Mouse (Mus musculus) heart, postnatal 0 days (tissue): Measurements from ENCODE around the gene Galns. TPM values are rescaled to one million over a fixed set of nuclear protein-coding genes. Genes with fewer than 3 reads are reported as not detected.
A peak's percentile ranks its signal among the peaks of the same experiment; 100 is the strongest.

ENCODE experiments used
- ATAC-seq: fragments of 200-750 bp; cut with Nextera tagmentation; 2 replicates; pipeline ENCODE4 v1.8.0; 2017; ENCODE audit warnings: low read depth, moderate number of reproducible peaks, moderate library complexity; ENCODE audit not compliant: insufficient read depth
- DNase-seq: peaks from one replicate; pipeline ENCODE4 v3.0.0-alpha.2; 2016; ENCODE audit warnings: low spot score
- H3K27ac ChIP-seq: fragments of 300-500 bp; sonication (generic); 2 replicates; pipeline ENCODE4 v1.5.1; 2014; ENCODE audit warnings: low read depth, mild to moderate bottlenecking
- H3K27me3 ChIP-seq: fragments of 300-500 bp; sonication (generic); 2 replicates; pipeline ENCODE4 v1.6.1; 2014; ENCODE audit warnings: low read length, mixed read lengths; ENCODE audit not compliant: control insufficient read depth, insufficient read depth
- H3K36me3 ChIP-seq: fragments of 300-500 bp; sonication (generic); replicated peaks from 2 replicates; pipeline ENCODE4 v1.6.1; 2014; ENCODE audit warnings: low read length, mixed read lengths; ENCODE audit not compliant: control insufficient read depth, insufficient read depth
- H3K4me1 ChIP-seq: fragments of 300-500 bp; sonication (generic); 2 replicates; pipeline ENCODE4 v1.6.1; 2014; ENCODE audit warnings: antibody characterized with exemption; ENCODE audit not compliant: control insufficient read depth, insufficient read depth
- H3K4me2 ChIP-seq: fragments of 300-500 bp; sonication (generic); 2 replicates; pipeline ENCODE4 v1.6.1; 2014; ENCODE audit warnings: low read depth, mild to moderate bottlenecking, low read length, moderate library complexity
- H3K4me3 ChIP-seq: fragments of 300-500 bp; sonication (generic); 2 replicates; pipeline ENCODE4 v1.5.1; 2014; ENCODE audit warnings: low read depth, low read length
- H3K9ac ChIP-seq: fragments of 300-500 bp; sonication (generic); replicated peaks from 2 replicates; pipeline ENCODE4 v1.6.1; 2014; ENCODE audit warnings: low read depth, low read length, mixed read lengths
- H3K9me3 ChIP-seq: fragments of 300-500 bp; sonication (generic); replicated peaks from 2 replicates; pipeline ENCODE4 v1.6.1; 2016; ENCODE audit warnings: low read length; ENCODE audit not compliant: control insufficient read depth
- CTCF ChIP-seq: IDR thresholded peaks from 2 replicates; pipeline ENCODE4 v1.5.1; 2016; ENCODE audit warnings: antibody characterized with exemption, control low read depth, low read depth
- EP300 ChIP-seq: IDR thresholded peaks from 2 replicates; pipeline ENCODE4 v1.6.1; 2016; ENCODE audit warnings: antibody characterized with exemption, low read depth
- WGBS: fragments of 180-500 bp; shearing (Covaris S2); extraction: QIAGEN DNeasy Blood & Tissue Kit; methylation state at CpG from one replicate; pipeline ENCODE4 v1.1.7; 2014; 5-methylcytosine and 5-hydroxymethylcytosine counted together
- polyA plus RNA-seq: library from polyadenylated mRNA; unstranded; fragments of >200 nt; fragmentation: Nextera tagmentation; extraction: Ambion mirVana; gene quantifications from 2 replicates; pipeline ENCODE4 v1.2.1, GENCODE M21; 2015
- total RNA-seq: library from RNA; depleted of rRNA; stranded (reverse); fragments of >200 nt; gene quantifications from 2 replicates; pipeline ENCODE4 v1.2.3, GENCODE M21; 2014; ENCODE audit warnings: low replicate concordance

Galns gene
- total and polyA plus RNA-seq, 2 experiments from 2014 or later, result 7.2 to 11.6 TPM

DNA sequence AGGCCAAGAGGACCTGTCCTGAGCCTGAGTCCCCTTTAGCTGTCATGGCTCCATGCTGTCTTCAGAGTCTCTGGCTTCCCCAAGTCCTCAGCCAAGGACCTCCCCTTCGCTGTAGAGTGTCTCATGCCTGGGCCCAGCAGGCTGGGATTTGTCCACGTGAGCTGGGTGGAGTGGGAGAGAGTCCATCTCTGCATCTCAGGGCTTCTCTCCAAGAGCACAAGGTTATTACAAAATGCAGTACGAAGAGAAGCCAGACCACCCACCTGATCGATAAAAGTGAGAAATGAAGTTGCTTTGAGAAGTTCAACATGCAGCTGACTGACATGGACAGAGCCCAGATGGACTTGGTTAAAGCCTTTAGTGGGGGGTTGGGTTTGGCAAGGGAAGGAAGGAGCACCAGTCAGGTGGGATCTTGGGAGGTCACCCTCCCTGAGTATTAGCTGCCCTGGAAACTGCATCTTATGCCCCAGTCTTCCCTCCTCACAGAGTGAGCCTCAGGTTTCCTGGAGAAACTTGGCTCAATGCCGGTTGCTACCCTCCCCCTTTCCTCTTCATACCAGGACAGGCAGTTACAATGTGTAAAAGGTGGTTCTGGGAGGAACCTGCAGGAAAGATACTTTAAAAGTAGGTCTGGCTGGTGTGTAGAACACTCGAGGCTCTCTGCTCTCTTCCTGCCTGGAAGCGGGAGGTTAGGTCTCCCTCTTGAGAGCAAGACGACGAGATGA is 5.1 kb upstream of the Galns start:
- ATAC-seq, result no peak
- H3K27me3 ChIP-seq, result no peaks in the 10 kb centered on the region
- H3K4me3 ChIP-seq, result no peak overlapping the region
- H3K9ac ChIP-seq, result no peak overlapping the region
- 58% methylated on average over 9 of the region's 9 CpGs for WGBS
- 0 out of 2 replicates have a peak, but pooled peaks cover 9% of the 10 kb centered on the region for H3K36me3 ChIP-seq
- peaks cover 7% of the 10 kb centered on the region for H3K4me1 ChIP-seq
- H3K27ac ChIP-seq, result no peak overlapping the region
- no peaks in the 10 kb centered on the region for H3K9me3 ChIP-seq
- no peak for TF ChIP-seq CTCF
- TF ChIP-seq EP300, result no peak
- no peak for DNase-seq
- H3K4me2 ChIP-seq, result no peak overlapping the region

DNA sequence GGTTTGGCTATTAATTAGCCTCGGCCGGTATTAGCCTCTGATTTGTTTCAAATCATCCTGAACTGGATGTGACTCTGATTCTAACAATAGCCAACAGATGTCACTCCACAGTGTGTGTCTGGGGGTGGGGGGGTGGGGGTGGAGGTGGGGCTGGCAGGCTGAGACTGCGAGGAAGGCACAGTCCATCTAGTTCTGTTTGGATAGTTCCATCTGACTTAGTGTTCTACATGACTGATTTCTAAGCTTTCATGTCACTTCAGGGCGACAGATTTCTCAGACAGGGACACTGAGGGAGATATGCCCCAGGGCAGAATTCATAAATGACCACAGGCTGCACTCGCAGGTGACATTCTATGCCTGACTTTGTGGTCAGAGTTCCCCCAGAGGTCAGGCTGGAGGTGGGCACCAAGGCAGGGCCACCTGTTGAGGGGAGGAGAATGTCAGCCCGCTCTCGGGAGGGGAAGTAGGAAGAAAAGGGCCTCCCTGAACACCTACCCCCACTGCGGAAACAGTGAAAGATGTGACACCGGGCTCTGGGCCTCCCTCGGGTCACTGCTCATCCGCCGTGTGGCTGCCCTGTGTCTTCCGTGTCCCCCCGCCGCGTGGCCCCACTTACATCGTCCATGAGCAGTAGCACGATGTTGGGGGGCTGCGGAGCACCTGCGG is 518 bp downstream of the Galns start:
- 0 out of 2 replicates have a peak, but pooled peaks cover 9% of the 10 kb centered on the region for H3K36me3 ChIP-seq
- no peaks in the 10 kb centered on the region for H3K27me3 ChIP-seq
- ATAC-seq (peak; percentile 21), DNase-seq (peak; percentile 10)
- peak overlapping the region; percentile 70 for H3K4me3 ChIP-seq
- WGBS, result 2% methylated on average over 20 of the region's 20 CpGs
- peak overlapping the region; percentile 93 for H3K4me2 ChIP-seq
- H3K27ac ChIP-seq, result peak overlapping the region; percentile 81
- TF ChIP-seq CTCF, result no peak
- no peak for TF ChIP-seq EP300
- H3K9me3 ChIP-seq, result no peaks in the 10 kb centered on the region
- peaks cover 12% of the 10 kb centered on the region for H3K4me1 ChIP-seq
- peak overlapping the region; percentile 69 for H3K9ac ChIP-seq

DNA sequence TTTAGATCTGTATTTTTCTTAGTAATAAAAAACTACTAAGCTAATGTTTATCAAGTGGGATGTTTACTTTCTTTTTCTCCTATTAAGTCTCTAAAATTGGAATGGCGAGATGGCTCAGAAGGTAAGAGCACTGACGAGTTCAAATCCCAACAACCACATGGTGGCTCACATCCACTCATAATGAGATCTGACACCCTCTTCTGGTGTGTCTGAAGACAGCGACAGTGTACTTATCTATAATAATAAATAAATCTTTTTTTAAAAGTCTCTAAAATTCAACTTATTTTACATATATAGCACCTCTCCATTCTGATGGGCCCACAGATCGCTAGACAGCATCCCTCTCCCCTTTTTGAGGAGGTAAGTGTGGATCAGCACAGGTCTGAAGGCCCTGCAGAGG is 1.1 kb downstream of the Galns start:
- Histone ChIP-seq H3K4me1 (peaks cover 16% of the 10 kb centered on the region), H3K36me3 (0 out of 2 replicates have a peak, but pooled peaks cover 5% of the 10 kb centered on the region), H3K27me3 (no peaks in the 10 kb centered on the region), H3K27ac (no peak overlapping the region), H3K4me2 (peak overlapping the region; percentile 93; the same call in 1 of the 2 replicates), H3K9me3 (no peaks in the 10 kb centered on the region), H3K9ac (peak overlapping the region; percentile 69; the same call in 1 of the 2 replicates), H3K4me3 (no peak overlapping the region)
- ATAC-seq (no peak), DNase-seq (no peak)
- TF ChIP-seq EP300 (no peak), CTCF (no peak)
- 62% methylated on average over 4 of the region's 4 CpGs for WGBS

DNA sequence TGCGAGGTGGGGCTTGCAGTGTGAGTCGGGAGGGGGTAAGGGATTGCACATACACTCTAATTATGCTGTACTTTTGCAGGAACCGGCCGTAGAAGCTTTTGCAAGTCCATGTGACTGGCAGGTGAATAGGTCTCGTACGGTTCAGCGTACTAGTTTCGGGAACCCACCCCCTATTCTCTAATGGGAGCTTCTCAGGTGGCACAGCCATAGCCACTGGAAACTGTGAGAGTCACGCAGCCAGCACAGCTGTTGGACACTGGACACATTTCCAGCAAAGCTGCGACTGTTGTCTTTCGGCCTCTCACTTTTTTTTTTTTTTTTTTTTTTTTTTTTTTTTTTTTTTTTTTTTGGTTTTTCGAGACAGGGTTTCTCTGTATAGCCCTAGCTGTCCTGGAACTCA is 4.5 kb downstream of the Galns start:
- H3K27me3 ChIP-seq, result no peaks in the 10 kb centered on the region
- no peak overlapping the region for H3K27ac ChIP-seq
- H3K9ac ChIP-seq, result no peak overlapping the region
- ATAC-seq (no peak), DNase-seq (no peak)
- 86% methylated on average over 11 of the region's 12 CpGs for WGBS
- H3K4me3 ChIP-seq, result no peak overlapping the region
- no peak overlapping the region for H3K4me2 ChIP-seq
- H3K36me3 ChIP-seq, result no peaks in the 10 kb centered on the region
- H3K4me1 ChIP-seq, result peaks cover 14% of the 10 kb centered on the region; the same call in 1 of the 2 replicates
- H3K9me3 ChIP-seq, result no peaks in the 10 kb centered on the region
- TF ChIP-seq CTCF, result no peak
- no peak for TF ChIP-seq EP300

DNA sequence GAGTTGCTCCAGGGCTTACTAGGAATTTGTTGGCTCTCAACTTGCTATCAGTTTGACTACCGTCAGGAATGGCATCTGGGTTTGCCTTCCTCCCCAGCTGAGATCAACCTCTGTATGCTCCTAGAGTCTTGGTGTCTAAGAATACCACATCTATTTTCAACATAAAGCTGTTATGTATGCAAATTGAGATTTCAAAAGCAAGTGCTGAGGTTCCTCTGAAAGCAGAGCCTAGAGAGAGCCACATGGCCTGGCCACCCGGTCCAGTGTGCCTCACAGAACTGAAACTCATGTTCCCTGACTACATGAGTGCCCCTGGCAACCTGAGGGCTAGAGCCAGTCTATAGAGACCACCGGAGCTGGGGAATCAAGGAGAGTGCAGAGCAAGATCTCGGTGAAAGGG is 5.9 kb downstream of the Galns start:
- H3K9ac ChIP-seq, result no peak overlapping the region
- H3K27me3 ChIP-seq, result no peaks in the 10 kb centered on the region
- TF ChIP-seq EP300 (no peak), CTCF (no peak)
- ATAC-seq, result no peak
- no peaks in the 10 kb centered on the region for H3K9me3 ChIP-seq
- H3K36me3 ChIP-seq, result no peaks in the 10 kb centered on the region
- DNase-seq, result no peak
- H3K4me3 ChIP-seq, result no peak overlapping the region
- 48% methylated on average over 4 of the region's 4 CpGs for WGBS
- H3K27ac ChIP-seq, result no peak overlapping the region; the same call in 1 of the 2 replicates
- H3K4me2 ChIP-seq, result no peak overlapping the region
- peaks cover 8% of the 10 kb centered on the region; the same call in 1 of the 2 replicates for H3K4me1 ChIP-seq

DNA sequence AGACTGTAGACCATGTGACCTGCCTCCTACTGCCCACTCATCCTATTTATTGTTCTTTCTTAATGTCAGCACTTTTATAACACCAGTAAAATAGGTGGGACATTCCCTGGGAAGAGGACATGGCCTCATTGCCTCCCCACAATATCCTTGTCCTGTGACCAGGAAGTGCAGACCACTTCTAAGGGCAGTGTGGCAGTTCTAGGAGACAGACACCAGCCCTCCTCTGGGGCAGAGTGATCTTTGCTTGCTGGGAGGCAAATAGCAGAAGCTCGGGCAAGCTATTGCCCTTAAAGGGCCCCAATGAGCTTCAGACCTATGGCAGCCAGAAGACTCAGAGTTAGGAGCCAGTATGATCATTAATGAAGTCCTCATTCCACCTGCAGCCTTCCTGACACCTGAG is 6.6 kb downstream of the Galns start:
- H3K9me3 ChIP-seq, result no peaks in the 10 kb centered on the region
- H3K36me3 ChIP-seq, result no peaks in the 10 kb centered on the region
- DNase-seq (no peak), ATAC-seq (no peak)
- H3K27ac ChIP-seq, result no peak overlapping the region
- H3K27me3 ChIP-seq, result no peaks in the 10 kb centered on the region
- no peak overlapping the region for H3K9ac ChIP-seq
- H3K4me1 ChIP-seq, result peaks cover 8% of the 10 kb centered on the region; the same call in 1 of the 2 replicates
- no peak overlapping the region for H3K4me2 ChIP-seq
- 65% methylated on average over 1 of the region's 1 CpGs for WGBS
- H3K4me3 ChIP-seq, result no peak overlapping the region
- TF ChIP-seq CTCF (no peak), EP300 (no peak)
